Mouse (Mus musculus) forelimb bud, embryonic 11.5 days (tissue): ENCODE results near the gene Kxd1.

Source experiments
- DNase-seq: peaks from one replicate; pipeline ENCODE4 v3.0.0-alpha.2; 2012; ENCODE audit warnings: low read depth, low spot score

Kxd1 gene

DNA sequence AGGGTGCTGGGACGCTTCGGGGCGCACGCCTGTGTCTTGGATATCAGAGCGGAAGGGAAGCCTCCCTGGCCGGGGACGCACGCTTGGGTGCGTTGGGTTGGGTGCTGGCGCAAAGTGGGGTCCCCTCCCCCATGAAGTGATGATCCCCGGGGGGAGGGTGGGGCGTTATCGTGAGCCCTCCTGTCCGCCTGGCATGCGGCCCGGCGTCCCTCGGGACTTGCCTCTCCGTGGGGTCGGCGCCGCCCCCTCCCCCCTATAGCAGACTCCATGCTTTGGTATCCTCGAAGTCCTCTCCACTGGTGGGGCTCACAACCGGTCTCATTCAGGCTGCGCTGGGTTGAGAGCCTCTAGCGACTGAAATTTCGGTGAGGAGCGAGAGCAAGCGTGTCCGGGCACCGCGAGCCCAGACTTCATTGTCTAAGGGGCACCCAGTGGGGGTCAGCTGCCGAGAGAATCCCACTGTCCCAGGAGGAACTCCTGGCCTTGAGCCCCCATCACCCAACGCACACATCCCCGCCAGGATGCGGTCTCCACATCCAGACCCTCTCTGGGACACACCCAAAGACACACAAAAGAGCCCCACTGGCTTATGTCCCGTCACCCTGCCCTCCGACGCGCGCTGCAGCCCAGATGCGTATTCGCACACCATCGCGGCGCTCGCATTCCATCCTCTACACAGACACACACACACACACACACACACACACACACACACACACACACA lies 33.9 kb downstream of the Kxd1 start:
- no peak for DNase-seq

DNA sequence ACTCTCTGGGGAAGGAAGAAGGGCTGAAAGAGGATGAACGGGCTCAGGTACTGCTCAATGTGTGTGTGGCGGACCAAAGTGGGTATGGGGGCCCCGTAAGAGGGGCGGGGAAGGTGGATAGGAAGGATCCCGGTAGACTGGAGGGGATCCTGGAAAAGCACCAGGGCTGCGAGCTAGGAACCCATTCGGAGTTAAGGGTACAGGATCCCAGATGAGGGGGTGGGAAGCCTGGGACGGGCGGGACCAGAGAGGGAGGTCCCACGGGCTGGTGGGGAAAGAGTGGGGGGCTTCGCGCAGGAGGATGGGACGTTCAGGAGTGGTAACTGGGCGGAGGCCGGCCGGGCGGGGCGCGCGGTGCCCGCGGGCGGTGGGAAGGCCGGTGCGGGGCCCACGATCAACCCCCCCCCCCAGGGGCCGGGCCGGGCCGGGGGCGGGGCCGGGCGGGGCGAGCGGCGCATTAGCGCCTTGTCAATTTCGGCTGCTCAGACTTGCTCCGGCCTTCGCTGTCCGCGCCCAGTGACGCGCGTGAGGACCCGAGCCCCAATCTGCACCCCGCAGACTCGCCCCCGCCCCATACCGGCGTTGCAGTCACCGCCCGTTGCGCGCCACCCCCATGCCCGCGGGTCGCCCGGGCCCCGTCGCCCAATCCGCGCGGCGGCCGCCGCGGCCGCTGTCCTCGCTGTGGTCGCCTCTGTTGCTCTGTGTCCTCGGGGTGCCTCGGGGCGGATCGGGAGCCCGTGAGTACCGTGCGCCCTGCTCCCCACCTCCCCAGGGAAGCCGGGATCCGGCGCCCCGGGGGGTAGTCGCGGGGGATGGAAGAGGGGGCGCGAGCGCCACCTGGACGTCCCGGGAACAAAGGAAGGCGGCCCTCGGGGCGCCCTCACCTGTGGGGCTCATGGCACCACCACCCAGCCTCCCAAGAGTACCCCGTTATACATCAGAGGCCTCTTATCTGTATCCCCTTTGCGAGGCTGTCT lies 34.8 kb downstream of the Kxd1 start, which contains the start of gene Crlf1:
TSS of gene Crlf1 (plus strand) at position 495 of the 977 bp plus-strand sequence.
- no peak for DNase-seq

DNA sequence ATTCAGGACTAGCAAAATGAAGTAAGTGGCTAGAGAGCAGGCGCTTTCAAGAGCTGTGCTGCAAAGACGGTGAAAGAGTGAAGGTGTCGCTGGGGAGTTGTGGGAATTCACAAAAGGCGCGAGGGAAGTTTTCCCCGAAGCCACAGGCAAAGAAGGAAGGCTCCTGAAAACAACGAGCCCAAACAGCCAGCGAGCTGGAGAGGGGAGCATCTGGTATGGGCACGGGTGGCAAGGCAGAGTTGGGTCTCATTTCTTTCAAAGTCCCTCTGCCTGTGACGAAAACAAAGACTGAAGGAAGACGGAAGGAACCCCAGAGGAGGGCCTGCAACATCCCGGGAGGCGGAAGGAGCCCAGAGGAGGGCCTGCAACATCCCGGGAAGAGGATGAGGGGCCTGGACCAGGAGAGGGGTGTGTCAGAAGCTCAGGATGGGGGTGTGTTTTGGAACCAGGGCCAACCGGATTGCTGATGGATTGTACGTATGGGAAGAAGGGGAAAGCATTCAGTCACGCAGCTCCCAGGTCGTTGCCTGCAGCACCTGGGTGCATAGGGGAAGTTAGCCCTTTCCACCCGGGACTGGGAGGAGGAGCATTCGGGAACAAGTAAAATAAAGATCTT lies 36.8 kb downstream of the Kxd1 start:
- DNase-seq = no peak

DNA sequence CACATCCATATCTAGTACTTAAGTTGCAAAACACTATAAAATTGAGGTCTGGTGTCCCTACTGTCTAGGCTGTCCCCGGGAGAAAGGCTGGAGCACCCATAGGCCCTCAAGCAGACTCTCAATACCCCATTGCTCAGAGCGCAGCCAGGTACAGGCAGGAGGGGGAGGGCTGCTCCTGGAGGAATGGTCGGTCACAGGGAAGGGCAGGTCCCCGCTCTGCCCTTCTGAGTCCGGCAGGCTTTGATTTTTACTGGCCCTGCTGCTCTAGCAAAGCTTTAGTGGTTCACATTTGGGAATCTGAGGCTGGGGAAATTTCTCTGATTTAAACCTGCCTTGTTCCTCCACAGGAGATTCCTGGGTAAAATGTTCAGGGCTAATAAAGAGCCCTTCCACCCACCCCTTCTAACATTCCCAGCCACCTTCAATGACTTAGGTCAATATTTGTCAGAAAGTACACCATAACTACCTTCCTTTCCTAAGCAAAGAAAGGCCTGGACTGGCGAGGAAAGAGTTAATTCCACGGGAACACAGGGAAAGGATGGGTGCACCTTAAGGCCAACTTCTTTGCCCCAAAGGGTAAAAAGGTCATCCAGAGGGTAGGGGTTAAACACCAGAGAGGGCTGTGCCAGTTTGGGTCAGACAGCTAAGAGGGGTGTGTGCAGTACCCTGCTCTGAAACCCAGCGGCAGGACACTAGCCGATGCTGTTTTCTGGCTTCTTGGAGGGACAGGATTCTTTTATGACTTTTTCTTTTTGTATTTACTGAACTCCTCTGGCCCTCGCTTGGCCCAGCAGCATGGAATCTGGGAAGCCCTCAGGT lies 37.5 kb downstream of the Kxd1 start:
- no peak for DNase-seq

DNA sequence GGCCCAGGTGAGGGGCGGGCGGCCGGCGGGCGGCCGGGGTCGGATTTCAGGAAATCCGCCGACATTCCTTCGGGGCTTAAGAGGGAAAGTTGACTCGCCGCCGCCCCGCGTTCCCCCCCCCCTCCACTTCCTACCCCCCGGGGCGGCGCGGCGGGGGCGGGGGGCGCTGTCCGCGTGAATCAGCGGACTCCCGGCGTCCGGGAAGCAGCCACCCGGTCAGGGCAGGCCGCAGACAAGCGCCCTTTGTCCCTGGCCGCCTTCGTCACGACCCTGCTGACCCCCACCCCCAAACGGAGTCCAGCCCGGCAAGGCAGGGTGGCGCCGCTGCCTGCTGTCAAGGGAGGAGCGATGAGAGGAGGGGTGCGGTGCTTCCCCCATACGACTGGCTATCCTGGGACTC lies 38.2 kb downstream of the Kxd1 start:
- no peak for DNase-seq

DNA sequence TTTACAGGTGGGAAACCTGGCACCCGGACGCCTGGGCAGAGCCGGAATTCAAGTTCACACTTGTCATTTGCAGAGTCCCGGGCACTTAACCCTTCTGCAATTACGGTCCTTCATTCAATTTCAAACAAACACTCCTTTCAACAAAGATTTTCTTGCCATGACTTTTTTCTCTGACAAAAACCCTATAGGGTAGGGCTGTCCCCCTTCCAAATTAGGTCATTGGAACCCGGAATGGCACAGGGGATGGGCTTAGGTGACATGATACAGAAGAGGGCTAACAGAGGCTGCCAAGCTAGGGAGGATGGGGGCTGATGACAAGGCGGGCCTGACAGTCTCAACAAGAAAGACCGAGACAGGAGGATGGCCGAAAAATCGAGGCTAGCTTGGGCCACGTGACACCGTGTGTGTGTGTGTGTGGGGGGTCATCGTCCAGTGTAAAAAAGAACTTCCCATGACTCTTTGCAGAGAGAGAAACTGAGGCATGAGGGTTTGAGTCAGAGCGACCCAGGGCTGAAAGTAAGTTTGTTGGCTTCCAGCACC lies 38.8 kb downstream of the Kxd1 start:
- DNase-seq = no peak

DNA sequence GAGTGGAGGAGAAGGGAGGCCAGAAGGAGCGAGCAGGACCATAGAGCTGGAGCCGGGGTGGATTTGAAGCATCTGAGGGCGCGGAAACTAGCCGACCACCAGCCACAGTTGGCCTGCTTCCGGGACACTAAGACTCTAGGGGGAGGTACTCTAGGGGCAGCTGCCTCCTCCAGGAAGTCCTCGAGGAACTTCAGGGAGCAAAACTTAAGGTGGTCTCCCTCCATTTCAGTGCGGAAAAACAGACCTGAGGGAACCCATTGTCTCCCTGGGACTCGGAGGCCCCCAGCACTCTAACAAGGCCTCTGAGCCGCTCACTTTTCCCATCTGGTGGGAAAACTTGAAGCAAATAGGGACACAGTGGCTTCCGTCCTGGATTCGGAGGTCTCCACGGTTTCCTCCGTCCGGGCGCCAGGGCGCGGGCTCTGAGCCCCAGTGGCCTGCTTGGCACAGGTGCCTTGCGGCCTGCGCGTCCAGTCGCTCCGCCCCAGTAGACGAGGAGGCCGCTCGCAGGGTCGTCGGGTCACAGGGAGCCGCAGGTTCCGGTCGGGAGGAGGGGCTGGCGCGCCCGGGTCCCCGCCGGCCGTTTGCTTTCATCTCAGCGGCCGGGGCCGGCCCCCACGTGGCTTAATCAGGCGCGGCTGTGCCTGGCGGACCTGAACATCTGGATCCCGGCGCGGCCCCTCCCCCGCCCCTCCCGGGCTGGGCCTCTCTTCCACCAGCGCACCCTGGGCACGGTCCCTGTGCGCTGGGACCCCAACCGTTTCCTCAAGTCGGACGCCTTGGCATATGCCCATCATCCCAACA lies 39.6 kb downstream of the Kxd1 start:
- no peak for DNase-seq

DNA sequence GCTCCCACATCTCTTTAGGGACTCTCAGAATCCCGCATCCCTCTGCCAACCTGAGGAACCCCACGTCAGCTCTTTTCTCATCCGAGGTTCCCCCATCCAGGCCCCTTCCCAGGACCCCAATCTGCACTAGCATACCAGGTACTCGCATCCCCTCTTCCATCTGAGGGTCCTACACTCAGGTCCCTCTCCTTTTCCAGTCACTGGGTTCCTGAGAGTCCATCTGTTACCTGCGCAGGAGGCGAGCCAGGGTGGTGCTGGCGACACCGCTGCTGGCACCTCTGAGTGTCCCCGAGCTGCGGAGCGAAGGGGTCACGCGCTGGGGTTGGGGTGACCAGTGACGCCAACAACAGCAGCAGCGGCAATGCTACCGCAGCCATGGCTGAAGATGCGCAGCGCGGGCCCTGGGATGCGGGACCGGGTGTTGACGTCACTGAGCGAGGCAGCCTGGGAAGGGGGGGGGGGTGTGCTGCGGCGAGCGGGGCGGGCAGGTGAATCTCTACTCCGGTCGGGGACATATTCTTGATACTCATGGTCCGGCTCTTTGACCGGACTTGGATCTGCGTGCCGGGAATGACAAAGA lies 40.7 kb downstream of the Kxd1 start, which contains the start of gene Tmem59l:
TSS of gene Tmem59l (minus strand) at position 418 of the 580 bp plus-strand sequence.
- DNase-seq = no peak

DNA sequence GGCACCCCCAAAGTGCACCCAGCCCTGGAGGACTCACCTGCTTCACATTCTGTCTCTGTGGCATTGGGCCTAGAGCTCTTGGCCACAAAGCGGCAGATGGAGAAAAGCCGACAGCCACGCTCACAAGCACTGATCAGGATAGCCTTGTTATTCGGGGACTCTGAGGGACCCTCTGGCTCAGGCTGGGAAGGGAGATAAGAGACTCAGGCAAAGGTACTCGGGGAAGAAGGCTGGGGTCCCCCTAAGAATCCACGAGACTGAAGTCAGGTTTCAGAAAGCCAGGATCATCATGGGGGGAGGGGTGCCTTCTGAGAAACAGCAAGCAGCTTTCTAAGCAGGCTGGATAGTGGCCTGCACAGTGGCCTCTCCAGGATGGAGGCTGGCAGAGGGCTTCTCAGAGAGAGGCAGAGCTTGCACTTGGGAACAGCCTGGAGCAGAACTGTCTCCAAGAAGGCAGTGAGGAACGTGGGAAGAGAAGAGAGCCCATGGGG lies 41.5 kb downstream of the Kxd1 start:
- no peak for DNase-seq

DNA sequence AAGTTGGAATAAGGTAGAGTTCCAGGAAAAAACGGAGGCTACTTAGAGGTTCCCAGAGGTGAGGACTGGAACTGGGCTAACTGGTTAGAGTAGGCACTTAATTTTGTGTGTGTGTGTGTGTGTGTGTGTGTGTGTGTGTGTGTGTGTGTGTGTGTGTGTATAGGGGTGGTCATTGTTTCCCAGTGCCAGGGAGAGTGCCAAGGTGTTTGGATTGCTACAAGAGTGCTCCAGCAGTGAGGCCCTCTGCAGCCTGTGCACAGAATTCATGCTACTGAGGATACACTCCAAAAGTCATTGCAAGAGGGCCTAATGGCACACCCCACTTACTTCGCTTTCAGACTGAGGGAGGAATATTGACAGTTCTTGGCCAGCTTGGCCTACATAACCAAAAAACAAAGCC lies 44.8 kb downstream of the Kxd1 start:
- no peak for DNase-seq

DNA sequence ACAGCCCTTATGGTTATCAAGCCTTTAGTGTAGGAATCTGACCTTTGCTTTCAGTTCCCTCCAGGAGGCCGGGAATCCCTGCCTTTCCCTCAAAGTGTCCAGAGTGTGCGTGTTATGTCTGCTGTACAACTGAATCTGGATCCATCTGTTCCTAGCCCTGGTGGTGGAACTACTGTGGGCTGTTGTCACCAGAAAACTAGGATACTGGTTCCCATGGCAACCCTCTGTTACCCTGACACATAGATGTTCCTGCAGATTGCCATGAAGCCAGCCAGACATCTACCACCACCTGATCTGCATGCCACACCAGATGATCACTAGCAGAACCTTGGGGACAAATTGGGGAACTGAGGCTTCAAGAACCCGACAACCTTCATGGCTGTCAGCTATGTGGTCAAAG lies 45.8 kb downstream of the Kxd1 start:
- DNase-seq = no peak

DNA sequence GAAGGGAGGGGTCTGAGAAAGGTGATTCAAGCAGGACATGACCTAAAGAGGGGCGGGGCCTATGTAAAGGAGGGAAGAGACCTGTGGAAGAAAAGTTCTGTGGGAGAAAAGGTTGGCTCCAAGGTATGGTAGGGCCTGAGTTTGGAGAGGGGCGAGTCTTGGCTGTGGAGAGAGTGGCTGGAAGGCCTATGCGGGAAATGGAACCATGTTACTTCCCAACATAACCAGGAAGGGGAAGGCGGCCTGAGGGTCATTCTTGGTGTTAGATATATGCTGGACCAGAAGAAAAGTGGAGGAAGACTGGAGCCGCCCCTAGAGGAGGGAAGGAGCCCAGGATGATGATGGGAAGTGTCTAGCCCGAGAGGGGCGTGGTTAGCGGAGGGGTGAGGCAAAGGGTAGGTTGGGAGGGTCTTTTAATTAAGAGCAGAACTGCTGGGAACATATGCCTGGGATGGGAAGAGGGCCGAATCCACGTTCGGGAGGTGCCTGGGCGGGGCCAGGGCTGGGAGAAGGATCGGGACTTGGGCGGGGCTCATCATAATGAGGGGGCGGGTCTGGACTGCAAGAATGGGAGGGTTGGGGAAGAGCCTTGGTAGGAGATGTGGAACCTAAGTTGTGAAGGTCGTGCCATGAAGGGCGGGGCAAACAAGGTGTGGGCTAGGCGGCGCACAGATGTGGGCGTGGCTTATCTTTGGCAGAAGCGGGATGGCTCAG lies 50.3 kb downstream of the Kxd1 start:
- peak; percentile 51 for DNase-seq

DNA sequence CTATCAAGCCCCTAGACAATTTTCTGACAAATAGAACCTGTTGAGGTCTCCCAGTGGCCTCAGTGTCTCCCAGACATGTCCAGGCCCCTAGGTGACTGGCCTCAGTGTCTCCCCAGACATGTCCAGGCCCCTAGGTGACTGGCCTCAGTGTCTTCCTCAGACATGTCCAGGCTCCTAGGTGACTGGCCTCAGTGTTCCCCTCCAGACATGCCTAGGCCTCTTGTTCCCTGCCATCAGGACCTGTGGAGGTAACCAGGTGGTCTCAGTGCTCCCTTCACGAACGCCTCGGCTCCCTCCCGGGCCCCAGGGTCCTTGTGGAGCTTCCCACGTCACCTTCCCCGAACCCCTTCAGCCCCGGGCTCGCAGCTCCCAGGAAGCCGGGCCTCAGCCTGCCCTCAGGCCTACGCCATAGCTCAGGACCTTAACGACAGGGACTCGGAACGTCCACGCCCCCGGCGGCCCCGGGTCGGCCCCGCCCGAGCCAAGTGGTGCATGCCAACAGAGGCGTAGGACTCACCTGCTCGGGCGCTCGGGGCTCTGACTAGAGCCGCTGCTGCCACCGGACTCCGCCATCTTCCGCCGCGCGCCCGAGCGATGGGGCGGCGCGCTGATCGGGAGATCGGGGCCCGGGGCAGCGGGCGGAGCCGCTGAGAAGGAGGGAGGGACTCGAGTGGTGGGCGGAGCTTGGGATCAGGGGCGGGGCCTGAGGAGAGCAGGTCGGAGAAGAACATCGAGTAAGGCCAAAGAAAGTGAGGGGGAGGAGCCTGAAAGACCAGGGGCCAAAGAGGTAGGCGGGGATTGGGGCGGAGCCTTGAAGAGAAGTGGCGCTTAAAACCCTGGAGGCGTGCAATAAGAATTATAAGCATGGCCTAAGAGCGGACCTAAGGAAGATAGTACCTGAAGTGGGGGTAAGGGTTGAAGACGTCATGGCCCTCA lies 51.2 kb downstream of the Kxd1 start, which contains the start of gene Klhl26:
TSS of gene Klhl26 (minus strand) at position 636 of the 936 bp plus-strand sequence.
- peak; percentile 92 for DNase-seq

DNA sequence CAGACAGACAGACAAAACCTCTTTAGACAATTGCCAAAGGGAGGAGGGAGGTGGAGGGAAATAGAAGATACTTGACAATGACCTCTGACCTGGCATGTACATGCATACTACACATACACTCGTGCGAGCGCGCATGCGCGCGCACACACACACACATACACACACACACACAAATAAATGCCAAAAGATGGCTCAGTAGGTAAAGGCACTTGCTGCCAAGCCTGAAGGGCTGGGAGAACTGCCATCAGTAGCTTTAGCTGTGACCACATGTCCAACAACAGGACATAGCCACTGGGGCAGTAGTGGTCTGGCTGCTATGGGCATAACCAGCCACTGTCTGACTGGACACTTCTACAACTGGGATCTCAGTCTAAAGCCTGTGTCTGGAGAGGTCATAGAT lies 55.9 kb downstream of the Kxd1 start:
- no peak for DNase-seq

DNA sequence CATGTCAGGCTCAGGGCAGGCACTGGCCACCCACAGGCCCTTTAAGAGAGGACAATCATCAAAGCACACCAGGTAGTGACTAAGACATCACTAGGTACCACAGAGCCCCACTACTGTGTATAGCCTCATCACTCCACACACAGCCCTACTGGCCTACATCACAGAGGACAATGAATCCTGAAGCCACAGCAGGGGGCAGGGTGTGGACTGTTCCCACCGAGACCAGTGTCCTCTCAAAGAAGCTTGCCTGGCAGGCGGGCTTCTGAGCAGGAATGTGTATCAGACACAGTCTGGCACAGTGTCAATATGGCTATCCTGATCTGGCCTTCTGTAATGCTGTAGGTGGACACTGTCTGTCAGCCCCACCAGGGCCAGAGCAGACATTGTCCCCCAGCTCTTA lies 57.8 kb downstream of the Kxd1 start:
- no peak for DNase-seq

DNA sequence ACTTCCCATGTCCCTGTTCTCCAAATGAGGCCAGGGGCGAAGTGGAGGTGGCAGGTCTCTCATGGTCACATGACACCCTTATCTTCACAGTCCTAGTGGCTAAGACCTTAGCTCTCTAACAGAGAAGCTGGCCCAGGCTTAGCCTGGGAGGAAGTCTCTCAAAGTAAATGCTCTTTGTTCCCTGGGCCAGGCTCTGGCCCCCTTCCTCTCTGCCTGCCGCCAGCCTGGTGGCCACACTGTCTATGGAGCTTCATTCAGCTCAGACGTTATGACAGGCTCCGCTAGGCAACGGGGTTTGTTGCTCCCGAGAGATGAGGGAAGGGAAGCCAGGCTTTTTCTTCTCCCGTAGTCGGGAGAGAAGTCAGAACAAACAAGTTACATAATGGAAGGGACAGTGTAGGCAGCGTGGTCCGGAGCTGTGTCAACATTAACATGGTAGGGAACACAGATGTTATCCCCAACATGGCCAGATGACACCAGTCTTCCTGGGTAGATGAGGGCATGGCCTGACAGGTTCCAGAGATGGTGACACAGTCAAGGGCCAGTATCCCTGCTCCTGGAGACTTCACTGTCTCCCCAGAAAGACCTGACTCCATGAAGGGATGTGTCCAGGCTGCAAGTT lies 58.4 kb downstream of the Kxd1 start:
- no peak for DNase-seq

DNA sequence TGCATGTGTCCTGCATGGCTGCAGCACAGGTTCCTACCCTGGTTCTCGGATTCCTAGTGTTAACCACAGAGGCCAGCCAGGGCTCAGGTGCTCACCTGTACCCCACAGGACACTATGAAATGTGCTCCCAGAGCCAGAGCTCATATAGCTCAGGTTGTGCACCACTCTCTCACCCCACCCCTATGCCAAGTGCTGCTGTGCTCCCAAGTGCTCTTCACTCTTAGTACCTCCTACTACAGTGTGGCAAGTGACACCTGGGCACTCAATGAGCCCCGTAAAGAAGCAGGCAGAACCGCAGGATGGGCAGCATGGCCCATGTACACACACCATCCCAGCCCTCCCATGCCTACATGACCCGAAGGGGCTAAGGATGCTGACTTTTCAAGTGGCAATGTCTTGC lies 59.0 kb downstream of the Kxd1 start:
- DNase-seq = no peak
